Mouse (Mus musculus) urinary bladder, postnatal 10 days (tissue): ENCODE data around the gene Fgfr2.

ENCODE experiments used
- DNase-seq: peaks from one replicate; pipeline ENCODE4 v3.0.0; 2022; ENCODE audit warnings: low spot score

Fgfr2 gene

DNA sequence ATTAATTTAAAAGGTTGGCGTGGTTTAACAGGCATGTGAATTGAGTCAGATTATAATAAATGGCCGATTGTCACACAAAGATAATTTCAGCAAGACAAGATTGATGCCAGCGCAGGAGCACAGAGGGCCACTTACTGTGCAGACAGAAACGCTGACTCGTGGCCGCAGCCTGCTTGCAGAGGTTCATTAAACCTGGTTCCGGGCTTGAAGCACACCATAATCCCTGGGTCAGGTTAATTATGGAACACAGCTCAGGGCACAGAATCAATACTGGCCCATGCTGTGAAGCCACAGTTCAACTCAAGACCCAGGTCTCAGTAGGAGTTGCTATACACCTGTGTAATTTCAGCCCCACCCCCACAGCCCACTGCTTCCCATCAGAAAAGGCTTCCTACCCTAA is 1066.6 kb downstream of the Fgfr2 start:
- no peak for DNase-seq

DNA sequence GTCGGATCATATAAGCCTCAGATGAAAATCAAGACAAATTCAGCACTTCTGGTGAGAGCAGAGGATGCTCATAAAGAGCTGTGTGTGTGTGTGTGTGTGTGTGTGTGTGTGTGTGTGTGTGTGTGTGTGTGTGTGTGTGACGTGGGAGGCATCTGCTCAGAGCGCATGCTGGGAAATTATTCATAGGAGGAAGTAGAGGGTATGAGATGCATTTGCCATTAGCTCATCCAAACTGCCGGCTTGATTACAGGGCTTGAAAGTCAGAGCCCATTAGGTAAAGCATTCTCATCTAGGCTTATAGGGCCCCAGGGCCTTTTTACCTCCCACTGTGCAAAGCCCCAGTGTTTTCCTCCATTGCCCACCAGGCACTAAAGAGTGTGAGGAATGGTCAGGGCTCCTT is 1076.5 kb downstream of the Fgfr2 start:
- no peak for DNase-seq

DNA sequence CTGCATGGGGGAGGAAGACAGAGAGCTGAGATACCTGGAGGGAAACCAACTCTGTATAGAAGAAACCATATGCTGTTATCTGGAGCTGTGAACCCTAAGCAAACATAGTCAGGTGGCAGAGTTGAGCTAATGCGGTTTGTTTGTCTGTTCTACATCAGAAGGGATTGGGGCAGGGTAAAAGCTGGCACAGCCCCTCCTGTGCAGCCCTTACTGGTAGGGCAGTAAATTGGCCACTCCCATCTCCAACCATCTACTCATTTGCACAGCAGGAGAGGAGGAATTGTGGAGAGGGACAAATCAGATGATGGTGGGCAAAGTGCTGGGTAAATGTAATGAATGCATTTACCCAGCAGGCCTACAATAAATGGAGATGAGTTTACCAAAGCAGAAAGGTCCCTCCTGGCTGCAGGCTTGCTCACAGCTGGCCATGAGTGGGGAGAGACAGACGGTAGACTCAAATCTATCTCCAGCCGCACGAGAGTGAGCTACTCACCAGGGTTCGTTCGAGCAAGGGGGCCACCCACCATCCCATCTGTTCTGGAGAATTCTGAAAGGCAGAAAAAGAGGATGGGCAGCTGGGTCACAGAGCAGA is 1091.1 kb downstream of the Fgfr2 start:
- no peak for DNase-seq

DNA sequence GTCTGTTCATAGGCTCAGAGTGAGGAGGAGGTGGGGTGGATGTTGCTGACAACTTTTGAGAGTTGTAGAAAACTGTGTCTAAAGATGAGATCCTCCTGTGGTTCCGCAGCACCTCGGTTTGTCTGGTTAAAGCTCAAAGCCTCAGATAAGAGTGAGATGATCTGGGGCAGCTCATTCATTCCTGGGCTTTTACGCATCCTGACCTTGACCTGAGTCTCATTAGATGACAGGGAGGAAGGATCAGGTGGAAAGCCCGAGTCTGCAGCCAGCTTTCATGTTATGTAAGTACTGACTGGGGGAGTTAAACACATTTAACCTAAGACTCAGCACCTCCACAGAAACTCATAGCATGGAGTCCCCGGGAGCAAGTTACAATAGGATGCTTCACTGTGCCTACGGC is 1096.5 kb downstream of the Fgfr2 start:
- DNase-seq: no peak

DNA sequence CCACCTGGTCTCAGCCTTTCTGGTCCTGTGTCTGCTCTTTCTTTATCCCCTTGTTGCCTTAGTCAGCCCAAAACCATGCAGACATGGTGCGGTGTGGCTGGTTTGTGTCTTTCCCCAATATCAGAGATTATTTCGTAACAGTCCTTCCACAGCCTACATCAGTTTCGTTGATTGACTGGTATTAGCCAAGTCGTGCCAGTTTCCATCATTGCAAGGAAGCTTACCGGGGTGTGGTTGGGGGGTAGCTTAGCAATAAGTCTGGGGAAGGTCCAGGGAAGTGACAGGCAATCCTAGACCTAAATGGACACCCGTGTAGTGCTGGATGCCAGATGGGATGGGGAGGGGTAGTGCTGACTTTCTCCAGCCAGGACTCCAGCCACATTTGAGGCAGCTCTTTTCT is 1097.6 kb downstream of the Fgfr2 start:
- no peak for DNase-seq

DNA sequence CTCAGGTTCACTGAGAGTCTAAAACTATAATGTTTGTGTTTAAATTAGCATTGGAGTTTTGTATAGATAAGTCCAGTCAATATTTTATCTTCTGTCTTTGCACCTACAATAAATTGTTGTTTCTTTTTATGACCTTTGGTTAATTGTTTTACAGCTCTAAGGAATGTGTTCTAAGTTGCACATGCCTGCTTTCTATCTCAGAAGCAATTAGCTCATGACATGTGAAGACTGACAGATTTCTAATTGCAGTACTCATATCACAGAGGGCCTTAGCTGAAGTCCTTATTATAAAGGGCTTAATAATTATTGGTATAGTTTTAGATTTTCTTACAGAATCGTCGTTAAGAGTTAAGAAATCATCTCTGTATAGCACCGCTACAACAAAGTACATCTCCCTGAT is 1107.2 kb downstream of the Fgfr2 start:
- no peak for DNase-seq

DNA sequence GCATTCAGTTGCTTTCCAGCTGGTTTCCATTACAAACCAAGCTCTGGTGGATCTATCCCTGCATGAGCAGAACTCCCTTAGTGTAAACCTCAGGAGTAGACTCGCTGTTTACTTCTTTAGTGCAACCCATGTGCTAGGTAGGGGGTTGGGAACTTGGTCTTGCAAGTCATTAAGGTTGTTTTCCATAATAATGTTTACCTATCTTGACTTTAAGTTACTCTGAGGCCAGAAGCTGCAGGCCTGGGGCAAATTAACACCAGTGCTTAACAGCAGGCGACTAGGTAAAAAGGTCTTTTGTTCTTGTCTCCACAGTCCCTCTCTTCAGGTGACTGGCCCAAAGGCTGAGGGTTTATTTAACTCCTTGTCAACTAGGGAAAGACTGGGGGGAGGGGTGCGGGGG is 1108.0 kb downstream of the Fgfr2 start:
- no peak for DNase-seq

DNA sequence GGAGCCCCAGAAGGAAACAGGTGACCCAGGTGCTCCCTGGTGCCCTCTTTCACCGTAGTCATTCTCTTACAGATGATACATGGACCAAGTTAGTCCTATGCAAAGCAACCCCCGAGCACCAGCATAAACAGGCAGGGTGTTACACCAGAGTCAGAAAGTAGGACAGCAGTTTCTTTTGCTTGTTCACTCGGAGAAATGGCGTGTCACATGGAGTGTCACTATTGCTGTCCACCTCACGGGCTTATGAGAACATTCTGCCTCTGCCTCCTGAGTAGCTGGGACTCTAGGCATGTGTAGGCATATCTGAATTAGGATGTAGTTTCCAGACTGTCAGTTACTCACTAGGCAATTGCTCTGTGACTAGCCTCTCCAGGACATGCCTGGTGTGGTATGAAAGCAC is 1109.2 kb downstream of the Fgfr2 start:
- no peak for DNase-seq

DNA sequence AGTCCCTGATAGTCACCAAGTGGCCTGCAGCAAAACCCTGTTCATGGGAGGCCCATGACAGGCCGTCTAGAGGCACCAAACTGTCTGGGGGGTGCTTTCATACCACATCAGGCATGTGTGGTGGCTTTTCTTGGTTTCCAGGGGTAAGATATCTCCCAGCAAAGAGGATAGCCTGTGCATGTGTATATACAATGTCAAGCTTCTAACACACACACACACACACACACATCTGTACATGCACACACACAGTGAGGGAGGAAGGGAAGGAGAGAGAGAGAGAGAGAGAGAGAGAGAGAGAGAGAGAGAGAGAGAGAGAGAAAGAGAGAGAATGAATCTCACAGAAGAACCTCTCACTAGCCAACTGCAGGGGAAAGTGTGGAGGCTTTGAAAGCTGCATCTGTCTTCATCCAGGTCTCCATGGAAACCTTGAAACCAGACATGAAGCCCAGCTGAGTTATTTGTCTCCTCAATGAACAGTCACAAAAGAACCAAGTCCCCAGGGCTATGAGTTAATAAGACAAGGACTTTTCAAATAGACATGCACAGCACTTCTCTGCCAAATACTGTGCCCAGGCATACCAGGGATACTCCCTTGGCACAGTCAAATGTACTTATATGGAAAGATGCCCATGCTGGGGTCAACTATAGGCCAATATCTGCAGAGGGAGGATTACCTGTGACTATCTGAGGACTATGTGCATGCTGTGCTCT is 1110.0 kb downstream of the Fgfr2 start:
- no peak for DNase-seq

DNA sequence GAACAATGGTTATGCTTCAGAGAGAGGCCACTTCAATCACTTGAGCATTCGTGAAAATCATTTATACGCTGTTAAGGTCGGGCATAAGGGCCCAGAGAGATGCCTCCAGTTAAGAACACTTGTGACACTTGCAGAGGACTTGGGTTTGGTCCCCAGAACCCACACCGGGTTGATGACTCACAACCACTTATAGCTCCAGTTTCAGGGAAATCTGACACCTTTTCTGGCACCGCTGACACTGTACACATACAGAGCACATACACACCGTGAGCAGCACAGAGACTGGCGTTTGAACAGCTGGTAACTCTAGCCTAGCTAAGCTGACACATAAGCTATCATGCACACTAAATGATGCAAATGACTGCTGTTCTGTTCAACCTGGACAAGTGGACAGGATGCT is 1114.1 kb downstream of the Fgfr2 start:
- no peak for DNase-seq

DNA sequence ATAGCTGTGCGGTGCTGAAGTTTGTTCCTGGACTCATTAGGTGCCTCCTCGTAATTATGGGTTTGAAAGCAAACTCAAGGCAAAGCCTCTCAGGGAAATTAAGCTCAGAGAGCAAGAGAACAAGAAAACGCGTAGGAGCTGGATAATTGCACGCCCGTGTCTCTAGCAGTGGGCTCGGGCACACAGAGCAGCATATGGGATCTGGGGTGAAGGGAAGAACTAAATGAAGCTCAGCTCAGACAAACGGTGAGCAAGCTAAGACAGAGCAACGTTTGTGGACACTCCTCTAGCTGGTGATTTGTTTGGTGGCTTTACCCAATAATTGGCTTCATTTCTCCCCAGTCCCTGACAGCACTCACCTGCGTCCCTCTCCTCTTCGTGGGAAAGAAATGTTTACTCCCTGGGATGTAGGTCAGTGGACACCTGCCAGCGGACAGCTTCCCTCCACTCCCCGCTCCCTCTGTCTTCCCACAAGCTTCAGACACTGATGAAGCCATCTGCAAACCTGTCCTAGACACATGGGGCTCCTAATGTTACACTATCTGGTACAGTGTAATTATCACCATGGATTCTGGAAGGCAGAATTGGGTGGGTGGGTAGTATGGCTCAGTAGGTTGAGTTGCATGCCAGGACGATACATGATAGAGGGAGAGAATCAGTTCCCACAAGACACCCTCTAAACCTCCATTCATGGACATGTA is 1117.0 kb downstream of the Fgfr2 start:
- no peak for DNase-seq

DNA sequence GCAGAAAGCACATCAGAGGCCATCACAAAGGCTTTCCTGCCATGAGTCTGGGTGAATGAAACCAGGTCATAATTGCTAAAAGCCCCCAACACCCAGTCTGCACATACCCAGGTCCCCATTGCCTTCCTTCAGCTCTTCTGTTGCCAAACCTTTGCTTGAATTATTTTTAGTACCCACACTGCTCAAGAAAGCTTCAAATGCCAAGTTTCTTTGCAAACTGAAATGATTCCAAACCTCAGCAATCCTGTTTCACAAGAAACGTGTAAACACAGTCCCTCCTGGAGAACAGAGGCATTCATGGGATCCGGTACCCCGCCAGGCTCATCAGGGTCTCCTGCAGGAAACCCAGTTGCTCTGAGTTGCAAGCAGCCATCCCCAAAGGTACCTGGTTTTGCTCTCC is 1130.3 kb downstream of the Fgfr2 start:
- no peak for DNase-seq

DNA sequence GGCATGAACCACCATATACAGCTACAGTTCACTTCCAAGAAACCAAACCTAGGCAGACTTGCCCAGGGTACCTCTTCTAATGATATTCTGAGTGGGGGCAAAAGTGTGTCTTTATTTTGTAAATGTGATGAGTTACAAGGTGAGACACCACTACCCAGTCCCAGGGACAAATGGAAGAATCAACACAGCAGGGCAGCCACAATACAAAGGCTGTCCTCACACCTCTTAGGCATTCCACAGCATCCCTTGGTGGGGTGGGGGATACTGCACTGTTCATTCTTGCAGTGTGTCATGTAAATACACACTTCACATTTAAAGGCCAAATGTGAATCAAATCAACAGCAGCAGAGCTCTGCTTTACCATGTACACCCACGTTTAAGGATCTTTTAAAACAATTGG is 1130.9 kb downstream of the Fgfr2 start:
- DNase-seq: no peak

DNA sequence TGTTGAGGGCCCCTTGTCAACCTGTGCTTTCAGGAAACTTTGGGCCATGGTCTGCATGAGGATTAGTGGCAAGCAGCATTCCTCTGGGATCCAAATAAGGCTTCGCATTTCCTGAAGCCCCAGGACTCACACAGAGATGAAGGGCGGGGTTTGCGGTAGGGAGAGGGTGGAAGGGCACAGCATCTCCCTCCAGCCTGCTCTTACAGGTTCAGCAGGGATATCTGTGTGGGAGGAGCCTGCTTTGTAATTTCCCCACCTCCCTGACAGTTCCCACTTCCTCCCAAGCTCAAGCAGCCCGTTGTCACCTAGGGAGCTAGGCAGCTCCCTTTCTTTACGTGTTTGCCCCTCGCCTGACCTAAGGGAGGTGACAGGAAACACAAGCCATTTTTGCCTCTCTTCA is 1134.1 kb downstream of the Fgfr2 start:
- DNase-seq: no peak

DNA sequence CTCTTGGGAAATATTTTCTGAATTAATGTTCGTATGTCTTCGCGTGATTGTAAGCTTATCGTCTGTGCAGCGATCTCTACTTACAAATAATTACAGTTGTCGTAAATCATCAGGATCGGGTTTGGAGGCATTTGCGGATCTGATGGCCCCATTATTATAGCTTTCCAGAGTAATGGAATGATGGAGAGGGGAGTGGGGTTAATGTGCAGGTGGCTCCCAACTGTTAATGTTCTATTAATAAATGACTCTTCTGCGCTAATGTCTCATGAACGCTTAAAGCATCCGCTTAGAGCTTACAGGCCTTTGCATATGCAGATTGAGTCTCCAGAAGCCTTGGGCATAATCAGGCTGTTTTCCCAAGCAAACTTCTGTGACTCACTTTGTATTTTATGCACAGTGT is 1144.5 kb downstream of the Fgfr2 start:
- no peak for DNase-seq

DNA sequence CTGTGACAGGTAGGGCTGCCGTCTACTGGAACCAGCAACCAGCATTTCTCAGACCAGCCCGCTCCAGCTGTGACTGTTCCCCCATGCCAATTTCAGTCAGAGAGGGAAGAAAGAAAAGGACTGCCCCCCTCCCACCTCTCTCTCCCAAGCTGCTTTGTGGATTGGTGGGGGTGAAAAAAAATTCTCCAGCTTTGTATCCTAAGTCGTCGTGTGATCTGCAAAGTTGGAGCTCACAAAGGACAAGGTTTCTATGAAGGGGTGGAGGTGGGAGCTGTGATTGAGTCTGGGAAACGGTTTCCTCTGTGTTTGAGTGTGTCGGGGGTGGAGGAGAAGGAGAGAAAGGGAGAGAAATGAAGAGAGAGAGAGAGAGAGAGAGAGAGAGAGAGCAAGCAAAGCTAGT is 1147.3 kb downstream of the Fgfr2 start:
- no peak for DNase-seq

DNA sequence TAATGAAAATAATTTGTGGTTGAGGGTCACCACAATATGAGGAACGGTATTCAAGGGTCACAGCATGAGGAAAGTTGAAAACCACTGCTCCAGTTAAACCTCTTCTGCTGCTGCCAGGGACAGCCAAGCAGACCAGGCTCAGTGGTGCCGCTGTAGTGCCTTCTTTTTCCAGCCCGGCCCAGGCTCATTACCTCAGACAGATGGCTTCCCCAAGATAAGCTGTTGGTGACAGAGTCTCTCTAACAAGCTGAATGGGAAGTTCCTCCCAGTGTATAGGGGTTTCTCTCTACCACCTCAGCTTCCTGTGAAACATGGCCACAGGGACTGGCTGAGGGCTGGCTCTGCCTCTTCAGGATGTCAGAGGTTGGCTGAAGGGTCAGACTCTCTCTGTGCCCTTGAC is 1152.9 kb downstream of the Fgfr2 start:
- no peak for DNase-seq

DNA sequence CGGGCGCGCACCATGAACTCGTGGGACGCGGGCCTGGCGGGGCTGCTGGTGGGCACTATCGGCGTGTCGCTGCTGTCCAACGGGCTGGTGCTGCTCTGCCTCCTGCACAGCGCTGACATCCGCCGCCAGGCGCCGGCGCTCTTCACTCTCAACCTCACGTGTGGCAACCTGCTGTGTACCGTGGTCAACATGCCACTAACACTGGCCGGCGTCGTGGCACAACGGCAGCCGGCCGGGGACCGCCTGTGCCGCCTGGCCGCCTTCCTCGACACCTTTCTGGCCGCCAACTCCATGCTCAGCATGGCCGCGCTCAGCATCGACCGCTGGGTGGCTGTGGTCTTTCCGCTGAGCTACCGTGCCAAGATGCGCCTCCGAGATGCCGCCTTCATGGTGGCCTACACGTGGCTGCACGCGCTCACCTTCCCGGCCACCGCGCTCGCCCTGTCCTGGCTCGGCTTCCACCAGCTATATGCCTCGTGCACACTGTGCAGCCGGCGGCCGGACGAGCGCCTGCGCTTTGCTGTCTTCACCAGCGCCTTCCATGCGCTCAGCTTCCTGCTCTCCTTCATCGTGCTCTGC is 1156.1 kb downstream of the Fgfr2 start:
- no peak for DNase-seq

DNA sequence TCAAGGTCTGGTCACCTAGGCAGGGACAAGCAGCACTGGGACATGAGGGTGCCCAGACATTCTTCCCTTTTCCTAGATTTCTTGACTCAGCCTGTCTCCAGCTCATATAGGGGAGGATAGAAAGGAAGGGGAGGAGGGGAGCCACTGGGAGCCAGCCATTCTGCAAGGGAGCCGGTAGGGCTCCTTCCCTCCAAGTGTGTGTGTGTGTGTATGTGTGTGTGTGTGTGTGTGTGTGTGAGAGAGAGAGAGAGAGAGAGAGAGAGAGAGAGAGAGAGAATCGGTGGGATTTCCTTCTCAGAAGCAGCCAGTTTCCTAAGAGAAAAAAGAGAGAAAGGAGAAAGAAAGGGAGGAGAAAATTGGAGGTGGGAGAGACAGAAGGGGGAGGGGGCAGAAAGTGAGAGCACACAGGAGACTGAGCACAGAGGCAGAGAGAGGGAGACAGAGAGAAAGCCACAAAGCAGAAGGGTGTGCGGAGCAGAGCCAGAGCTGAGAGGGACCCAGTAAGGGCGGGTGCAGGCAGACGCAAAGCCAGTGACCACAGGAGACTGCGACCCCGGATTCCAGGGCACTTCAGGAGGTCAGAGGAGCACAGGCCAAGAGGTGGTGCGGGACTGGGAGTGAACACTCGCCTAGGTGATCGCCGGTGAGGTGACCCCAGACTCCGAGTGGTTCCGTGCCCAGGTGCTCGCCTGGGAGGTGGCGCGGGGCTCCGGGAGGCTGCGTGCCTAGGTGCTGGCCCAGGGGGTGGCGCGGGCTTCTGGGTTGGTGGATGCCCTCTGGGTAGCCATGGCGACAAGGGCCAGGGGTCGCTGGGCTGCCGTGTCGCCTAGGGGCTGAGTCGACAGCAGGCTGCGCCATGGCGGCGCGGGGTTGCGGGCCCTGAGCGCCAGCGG is 1156.9 kb downstream of the Fgfr2 start, which contains the start of gene Gpr26:
Gene Gpr26, plus strand, starts transcription at position 438 of the 893 bp plus-strand sequence.
- DNase-seq: no peak

DNA sequence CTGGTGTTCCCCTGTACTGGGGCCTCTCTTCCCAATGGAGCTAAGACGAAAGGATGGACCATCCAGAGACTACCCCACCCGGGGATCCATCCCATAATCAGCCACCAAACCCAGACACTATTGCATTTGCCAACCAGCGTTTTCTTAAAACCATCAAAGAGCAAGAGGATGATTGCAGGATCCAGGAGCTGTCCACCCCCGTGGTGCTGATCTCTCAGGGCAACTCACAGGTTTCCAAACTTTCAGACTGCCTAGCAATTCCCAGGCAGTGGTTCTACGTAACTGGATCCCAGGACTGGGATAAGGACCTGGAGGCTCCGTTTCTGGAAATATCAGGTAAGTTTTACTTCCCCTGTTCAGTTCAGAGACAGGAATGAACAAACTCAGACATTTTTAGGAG is 1162.6 kb downstream of the Fgfr2 start:
- no peak for DNase-seq

DNA sequence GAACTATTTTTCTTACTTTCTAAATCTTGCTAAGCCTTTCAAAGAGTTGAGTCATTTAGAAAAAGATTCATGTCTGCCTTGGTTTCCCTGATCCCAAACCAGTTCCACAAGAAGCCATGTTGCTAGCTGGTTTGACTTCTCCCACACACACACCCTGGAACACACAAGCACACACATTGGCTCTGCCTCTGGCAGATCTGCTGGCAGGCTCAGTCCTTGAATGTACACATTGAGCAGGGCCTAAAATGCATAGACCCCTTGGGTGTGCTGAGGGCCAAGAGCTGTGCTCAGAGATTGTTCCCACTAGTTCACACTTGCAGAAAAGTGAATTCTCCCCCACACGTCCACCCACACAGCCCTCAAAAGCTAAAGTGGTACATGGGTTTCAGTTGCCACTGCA is 1164.4 kb downstream of the Fgfr2 start:
- DNase-seq: no peak

DNA sequence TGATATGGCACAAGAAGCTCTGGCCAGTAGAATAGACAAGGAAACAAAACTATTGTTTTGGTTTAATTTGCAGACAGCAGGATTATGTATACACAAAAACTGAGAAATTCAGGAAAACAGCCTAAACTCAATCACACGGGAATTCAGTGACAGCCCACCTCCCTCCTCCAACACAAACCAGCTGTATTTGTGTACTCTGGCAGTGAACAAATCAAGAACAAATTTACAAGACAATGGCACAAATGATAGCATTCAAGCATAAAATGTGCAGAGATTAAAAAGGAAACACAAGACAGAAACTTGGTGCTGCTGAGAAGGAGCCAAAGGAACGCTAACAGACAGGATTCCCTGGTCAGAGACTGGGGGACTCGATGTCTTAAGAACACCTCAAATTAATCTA is 1169.7 kb downstream of the Fgfr2 start:
- DNase-seq: no peak
